Mouse (Mus musculus) heart, embryonic 13.5 days (tissue): ENCODE measurements around the gene Yipf6. TPM values are rescaled to one million over a fixed set of nuclear protein-coding genes. Genes with fewer than 3 reads are reported as not detected.
"Not testable (repeated sequence)": the region's sequence is repeated elsewhere in the genome, so short reads cannot be mapped to it uniquely, and the experiment has no call there.

Experiments
- ATAC-seq: fragments of 200-750 bp; cut with Nextera tagmentation; 2 replicates; pipeline ENCODE4 v1.8.0; 2017; ENCODE audit warnings: moderate TSS enrichment; ENCODE audit not compliant: insufficient number of reproducible peaks, low FRiP score, low TSS enrichment; ENCODE audit errors: extremely low read depth
- H3K27ac ChIP-seq: fragments of 300-500 bp; sonication (generic); replicated peaks from 2 replicates; pipeline ENCODE4 v1.5.1; 2015; ENCODE audit warnings: moderate library complexity, mild to moderate bottlenecking, inconsistent platforms
- H3K27me3 ChIP-seq: fragments of 300-500 bp; sonication (generic); replicated peaks from 2 replicates; pipeline ENCODE4 v1.6.1; 2015; ENCODE audit warnings: mild to moderate bottlenecking, inconsistent platforms
- H3K36me3 ChIP-seq: fragments of 300-500 bp; sonication (generic); 2 replicates; pipeline ENCODE4 v1.6.1; 2015; ENCODE audit warnings: mild to moderate bottlenecking, inconsistent platforms
- H3K4me1 ChIP-seq: fragments of 300-500 bp; sonication (generic); 2 replicates; pipeline ENCODE4 v1.6.1; 2015; ENCODE audit warnings: inconsistent platforms
- H3K4me2 ChIP-seq: fragments of 300-500 bp; sonication (generic); 2 replicates; pipeline ENCODE4 v1.6.1; 2015; ENCODE audit warnings: inconsistent platforms, mild to moderate bottlenecking, moderate library complexity
- H3K4me3 ChIP-seq: fragments of 300-500 bp; sonication (generic); 2 replicates; pipeline ENCODE4 v1.5.1; 2015; ENCODE audit warnings: moderate library complexity, mild to moderate bottlenecking, inconsistent platforms
- H3K9ac ChIP-seq: fragments of 300-500 bp; sonication (generic); 2 replicates; pipeline ENCODE4 v1.6.1; 2015; ENCODE audit warnings: inconsistent platforms, mild to moderate bottlenecking, moderate library complexity
- H3K9me3 ChIP-seq: fragments of 300-500 bp; sonication (generic); 2 replicates; pipeline ENCODE4 v1.6.1; 2016; ENCODE audit warnings: inconsistent platforms
- WGBS: fragments of 180-500 bp; shearing (Covaris S2); methylation state at CpG from one replicate; pipeline ENCODE4 v1.1.7; 2015; ENCODE audit warnings: mixed read lengths; 5-methylcytosine and 5-hydroxymethylcytosine counted together
- polyA plus RNA-seq: library from polyadenylated mRNA; unstranded; fragments of >200 nt; fragmentation: Nextera tagmentation; extraction: Ambion mirVana; gene quantifications from 2 replicates; pipeline ENCODE4 v1.2.1, GENCODE M21; 2015

The Yipf6 gene
- polyA plus RNA-seq, 1 experiment from 2014 or later, result 14.9 TPM

DNA sequence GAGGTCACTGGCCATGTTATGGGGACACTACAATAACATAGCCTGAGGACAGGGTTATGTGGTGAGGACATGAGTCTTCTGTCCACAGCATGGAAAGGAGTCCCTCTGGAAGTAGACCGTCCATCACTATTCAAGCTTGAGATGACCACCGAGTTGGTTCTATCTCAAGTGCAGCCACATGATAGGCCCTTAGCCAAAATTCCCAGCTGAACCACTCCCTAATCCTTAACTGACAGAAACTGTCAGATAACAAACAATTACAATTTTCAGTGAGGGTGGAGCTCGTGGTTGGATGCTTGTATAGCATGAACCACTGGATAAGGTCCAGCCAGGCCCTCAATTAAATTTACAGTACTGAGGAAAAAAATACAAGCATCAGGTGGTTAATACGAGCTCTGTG lies 22.9 kb downstream of the Yipf6 start:
- ATAC-seq, result no peak
- Histone ChIP-seq H3K9ac (no peak overlapping the region), H3K27ac (no peak overlapping the region), H3K27me3 (no peaks in the 10 kb centered on the region; the same call in 1 of the 2 replicates), H3K9me3 (no peaks in the 10 kb centered on the region), H3K4me1 (no peaks in the 10 kb centered on the region), H3K4me3 (no peak overlapping the region), H3K36me3 (no peaks in the 10 kb centered on the region), H3K4me2 (no peak overlapping the region)
- 54% methylated on average over 4 of the region's 4 CpGs for WGBS

GRCm38 (mm10) chrX:98963742-98964141 lies 27.6 kb downstream of the Yipf6 start:
- Histone ChIP-seq H3K27me3 (no peaks in the 10 kb centered on the region; the same call in 1 of the 2 replicates), H3K36me3 (no peaks in the 10 kb centered on the region), H3K9ac (no peak overlapping the region), H3K9me3 (no peaks in the 10 kb centered on the region), H3K27ac (no peak overlapping the region), H3K4me1 (no peaks in the 10 kb centered on the region), H3K4me3 (no peak overlapping the region), H3K4me2 (no peak overlapping the region)
- no peak for ATAC-seq

- Histone ChIP-seq H3K9me3 (no peaks in the 10 kb centered on the region), H3K4me2 (no peak overlapping the region), H3K36me3 (no peaks in the 10 kb centered on the region), H3K27ac (no peak overlapping the region), H3K9ac (no peak overlapping the region), H3K27me3 (no peaks in the 10 kb centered on the region; the same call in 1 of the 2 replicates), H3K4me3 (no peak overlapping the region), H3K4me1 (no peaks in the 10 kb centered on the region)
- no peak for ATAC-seq
Observed at GRCm38 (mm10) chrX:98964513-98964912, 28.4 kb downstream of the Yipf6 start.

DNA sequence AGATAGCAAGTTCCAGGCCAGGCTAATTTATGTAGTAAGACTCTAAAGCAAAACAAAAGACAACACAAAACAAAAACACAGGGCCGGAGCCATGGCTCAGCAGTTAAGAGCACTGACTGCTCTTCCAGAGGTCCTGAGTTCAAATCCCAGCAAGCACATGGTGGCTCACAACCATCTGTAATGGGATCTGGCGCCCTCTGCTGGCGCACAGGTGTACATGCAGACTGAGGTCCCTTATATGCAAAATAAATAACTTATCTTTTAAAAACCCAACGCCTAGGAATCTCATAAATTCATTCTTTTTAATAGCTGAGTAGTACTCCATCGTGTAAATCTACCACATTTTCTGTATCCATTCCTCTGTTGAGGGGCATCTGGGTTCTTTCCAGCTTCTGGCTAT lies 50.5 kb downstream of the Yipf6 start:
- not testable (repeated sequence) for H3K9me3 ChIP-seq, H3K9ac ChIP-seq, H3K4me1 ChIP-seq, H3K4me3 ChIP-seq, H3K36me3 ChIP-seq, H3K27ac ChIP-seq, ATAC-seq, H3K4me2 ChIP-seq
- peaks cover 16% of the 10 kb centered on the region; the same call in 1 of the 2 replicates for H3K27me3 ChIP-seq
- WGBS, result 46% methylated on average over 5 of the region's 5 CpGs

- Histone ChIP-seq H3K9me3 (no peaks in the 10 kb centered on the region), H3K27me3 (peaks cover 1% of the 10 kb centered on the region; the same call in 1 of the 2 replicates), H3K4me1 (no peaks in the 10 kb centered on the region), H3K4me3 (no peak overlapping the region), H3K36me3 (no peaks in the 10 kb centered on the region), H3K4me2 (no peak overlapping the region), H3K9ac (no peak overlapping the region), H3K27ac (no peak overlapping the region)
- WGBS, result 29% methylated on average over 6 of the region's 6 CpGs
- no peak for ATAC-seq
Observed at GRCm38 (mm10) chrX:98989574-98989973, 53.5 kb downstream of the Yipf6 start.

Other genes starting within 250 kb of the Yipf6 start
- gene Ophn1, start 45.3 kb upstream of the Yipf6 start, polyA plus RNA-seq, result 8.4 and 8.7 TPM in 2 replicates
- 12.0 and 14.9 TPM in 2 replicates for gene Stard8, start 66.9 kb downstream of the Yipf6 start, polyA plus RNA-seq
- gene Efnb1, start 199.8 kb downstream of the Yipf6 start, polyA plus RNA-seq, result 20.6 and 20.8 TPM in 2 replicates